Mouse (Mus musculus): ENCODE measurements around the gene Ptprn.
"Not testable (repeated sequence)": the region's sequence is repeated elsewhere in the genome, so short reads cannot be mapped to it uniquely, and the experiment has no call there.

Ptprn gene

DNA sequence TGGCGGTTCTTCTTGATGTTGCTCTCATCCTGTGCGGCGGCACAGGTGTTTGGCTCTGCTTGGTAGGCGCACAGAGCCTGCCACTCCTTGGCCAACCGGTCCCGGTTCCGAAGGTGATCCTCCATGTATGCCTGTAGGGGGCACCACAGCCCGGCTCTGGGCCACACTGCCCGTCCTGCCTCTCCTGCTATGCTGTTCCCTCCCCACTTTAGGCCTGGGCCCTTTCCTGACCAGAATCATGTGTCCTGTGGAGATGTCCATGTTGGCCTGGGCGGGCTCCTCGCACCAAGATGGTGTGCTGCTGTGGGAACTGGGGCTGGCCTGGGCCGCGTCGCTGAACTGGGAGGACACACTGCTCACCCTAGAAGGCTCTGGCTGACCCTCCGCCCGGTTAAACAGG, 11.3 kb downstream of the Ptprn start:
- DNase-seq (ENCODE audit: low spot score in 2 of 2) = no peak

GRCm38 (mm10) chr1:75252308-75252707, 12.0 kb downstream of the Ptprn start:
- no peak for DNase-seq (ENCODE audit: low spot score in 2 of 2)

- DNase-seq (ENCODE audit: low spot score in 2 of 2) = peak; percentile 74 to 78
Measured at GRCm38 (mm10) chr1:75251112-75251970, 13.0 kb downstream of the Ptprn start.

GRCm38 (mm10) chr1:75250498-75250897, 13.8 kb downstream of the Ptprn start:
- no peak for DNase-seq (ENCODE audit: low spot score in 2 of 2)

DNA sequence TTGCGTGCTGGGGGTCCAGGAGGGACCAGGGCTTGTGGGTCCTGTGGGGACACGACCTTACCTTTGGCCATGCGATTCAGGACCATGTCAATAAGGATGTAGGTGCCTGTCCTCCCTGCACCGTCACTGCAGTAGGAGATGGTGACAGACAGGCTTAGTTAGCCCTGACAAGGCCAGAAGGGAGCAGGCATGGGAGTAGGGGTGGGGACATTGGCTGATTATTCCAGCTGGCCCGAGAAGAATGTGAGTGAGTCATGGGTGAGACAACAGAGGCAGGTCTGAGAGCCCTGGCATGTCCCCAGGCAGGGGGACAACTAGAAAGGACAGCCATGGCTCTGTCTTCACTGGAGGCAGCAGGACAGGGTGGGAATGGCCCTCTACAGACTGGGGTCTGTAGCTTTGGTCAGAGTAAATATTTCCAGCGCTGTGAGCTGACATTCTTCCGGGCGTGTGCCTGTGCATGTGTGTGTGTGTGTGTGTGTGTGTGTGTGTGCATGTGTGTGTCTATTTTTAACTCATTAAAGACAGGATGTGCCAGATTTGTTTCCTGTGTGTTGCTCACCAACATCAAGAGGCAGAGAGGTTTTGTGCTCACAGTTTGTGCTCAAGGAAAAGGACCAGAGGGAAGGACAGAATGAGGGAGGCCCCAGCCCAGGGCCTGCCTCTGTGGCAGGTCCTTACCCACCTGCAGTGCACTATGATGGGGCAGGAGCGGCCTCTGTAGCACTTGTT, 16.1 kb downstream of the Ptprn start:
- DNase-seq (ENCODE audit: low spot score in 2 of 2) = no peak

- no peak for DNase-seq (ENCODE audit: low spot score in 2 of 2)
Measured at GRCm38 (mm10) chr1:75247071-75247930, 17.0 kb downstream of the Ptprn start.

DNA sequence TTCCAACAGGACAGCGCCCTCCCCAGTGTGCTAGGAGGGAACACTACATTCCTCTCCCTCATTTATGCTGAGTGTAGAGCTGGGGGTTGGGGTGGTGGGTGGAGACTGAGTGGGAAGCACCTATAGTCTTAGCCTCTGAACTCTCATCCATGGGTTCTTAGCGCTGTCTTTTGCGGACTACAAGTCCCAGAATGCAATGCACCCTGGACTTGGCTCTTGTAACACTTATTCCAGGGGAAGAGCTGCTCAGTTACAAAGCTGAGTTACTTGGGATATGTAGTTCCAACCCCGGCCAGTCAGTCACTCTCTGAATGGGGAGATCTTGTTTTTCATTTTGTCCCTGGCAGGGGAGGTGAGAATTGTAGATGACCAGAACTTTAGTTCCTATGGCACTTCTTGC, 19.5 kb downstream of the Ptprn start:
- DNase-seq (ENCODE audit: low spot score in 2 of 2) = peak; percentile 54 to 73

DNA sequence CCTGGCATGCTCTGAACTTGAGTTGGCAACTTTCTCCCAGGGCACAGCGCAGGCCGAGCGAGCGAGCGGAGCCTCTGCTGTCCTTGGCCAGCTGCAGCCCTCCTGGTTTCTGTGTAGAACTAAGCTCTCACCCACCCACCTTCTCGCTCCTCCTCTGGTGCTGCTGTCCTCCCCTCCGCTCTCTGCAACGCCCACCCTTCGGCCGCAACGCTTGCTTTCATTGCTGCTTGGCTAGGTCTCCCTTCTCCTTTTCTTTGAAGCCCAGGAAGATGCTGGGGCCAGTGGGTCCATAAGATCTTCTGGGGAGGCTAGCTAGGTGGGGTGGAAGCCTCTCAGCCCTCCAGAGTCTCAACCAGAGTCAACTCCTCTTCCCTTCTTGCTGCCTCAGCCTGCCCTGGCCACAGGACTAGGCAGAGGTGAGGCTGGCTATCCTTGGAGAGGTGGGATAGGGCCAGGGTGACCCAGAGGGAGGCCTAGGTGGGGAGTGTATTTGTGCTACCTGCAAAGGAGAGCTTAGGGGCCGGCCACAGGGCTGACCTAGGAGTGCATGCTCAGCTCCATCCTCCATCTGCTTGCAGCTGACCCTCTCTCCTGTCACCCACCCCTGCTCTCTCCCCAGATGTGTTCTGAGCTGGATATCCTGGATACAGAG, 20.0 kb downstream of the Ptprn start:
- no peak for DNase-seq (ENCODE audit: low spot score in 2 of 2)

- DNase-seq (ENCODE audit: low spot score in 2 of 2) = no peak
Measured at GRCm38 (mm10) chr1:75243411-75243810, 20.9 kb downstream of the Ptprn start.

DNA sequence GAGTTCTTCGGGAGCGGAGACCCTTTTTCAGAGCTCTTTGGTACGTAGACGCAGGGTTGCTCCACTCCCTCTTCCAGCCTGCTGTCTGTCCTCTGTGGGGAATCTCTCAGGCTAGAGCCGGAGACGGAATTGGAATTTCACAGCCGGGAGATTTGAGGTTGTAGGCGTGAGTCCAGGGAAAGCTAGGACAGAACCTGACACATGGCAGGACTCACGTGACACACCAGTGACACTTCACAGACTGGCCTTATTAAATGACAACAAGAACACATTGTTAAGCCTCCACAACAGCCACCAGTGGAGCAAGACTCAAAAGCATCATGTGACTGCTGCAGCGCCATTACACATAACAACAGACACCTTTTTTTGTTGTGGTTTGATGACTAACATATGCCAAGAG, 24.7 kb downstream of the Ptprn start:
- DNase-seq (ENCODE audit: low spot score in 2 of 2) = no peak

DNA sequence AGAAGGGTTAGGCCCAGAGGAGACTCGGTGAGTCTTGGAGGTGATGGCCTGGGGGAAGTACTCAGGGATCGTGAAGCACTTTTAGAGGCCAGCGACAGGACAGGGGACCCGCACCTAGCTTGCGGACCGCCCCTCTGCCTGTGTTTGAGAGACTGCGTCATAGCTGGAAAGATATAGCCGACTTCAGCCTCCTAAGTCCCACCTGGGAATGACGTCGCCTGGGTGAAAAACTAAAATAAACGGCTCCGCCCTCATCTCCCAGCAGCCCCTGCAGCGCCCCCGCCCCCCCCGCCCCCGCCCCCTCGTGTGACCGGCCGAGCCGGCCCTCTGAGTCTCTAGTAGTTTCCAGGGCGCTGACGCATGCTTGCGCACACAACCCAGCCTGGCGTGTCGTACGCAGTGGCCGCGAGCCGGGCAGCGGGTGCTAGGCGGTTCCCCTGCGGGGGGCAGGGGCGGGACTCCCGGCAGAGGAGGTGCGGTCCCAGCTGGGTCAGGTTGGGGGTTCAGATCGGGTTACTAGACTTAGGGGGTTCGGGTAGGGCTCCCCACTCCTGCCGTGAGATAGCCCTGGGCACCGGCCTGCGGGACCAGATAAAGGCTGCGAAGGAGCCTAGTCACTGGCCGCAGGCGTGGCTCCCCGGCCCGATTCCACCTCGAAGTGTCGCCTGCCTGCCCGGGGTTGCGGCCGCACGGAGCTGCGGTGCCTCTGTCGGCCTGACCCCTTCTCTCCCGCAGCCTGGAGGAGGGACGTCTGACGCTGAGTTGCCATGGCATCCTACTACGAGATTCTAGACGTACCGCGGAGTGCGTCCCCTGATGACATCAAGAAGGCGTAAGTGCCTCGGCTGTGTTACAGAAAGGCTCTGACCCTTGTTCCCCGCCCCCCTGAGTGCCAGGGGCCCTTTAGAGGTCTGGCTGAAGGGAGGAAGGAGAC, 27.9 kb downstream of the Ptprn start, which contains the start of gene Dnajb2:
Dnajb2 (plus strand) TSS at position 290 of the 934 bp plus-strand sequence.
- peak; percentile 82 to 83 for DNase-seq (ENCODE audit: low spot score in 2 of 2)

DNA sequence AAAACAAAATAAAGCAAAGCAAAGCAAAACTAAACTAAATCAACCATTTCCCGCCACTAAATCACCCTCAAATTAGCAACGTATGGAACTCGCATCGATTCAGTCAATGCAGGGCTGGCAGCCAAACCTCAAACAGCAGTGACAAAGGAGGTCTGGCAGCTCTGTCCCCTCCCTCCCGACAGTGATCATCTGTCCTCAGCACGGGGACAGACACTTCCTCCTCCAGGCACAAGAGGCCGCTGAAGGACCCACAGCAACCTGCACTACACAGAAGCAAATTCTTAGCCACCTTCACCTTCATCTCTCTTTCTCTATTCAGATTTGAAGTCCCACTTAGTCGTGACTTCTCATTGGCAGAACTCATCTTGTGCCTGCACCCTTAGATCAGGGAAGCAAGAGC, 29.7 kb downstream of the Ptprn start:
- peak; percentile 64 to 79 for DNase-seq (ENCODE audit: low spot score in 2 of 2)

GRCm38 (mm10) chr1:75232489-75232888, 31.8 kb downstream of the Ptprn start:
- not testable (repeated sequence) for DNase-seq (ENCODE audit: low spot score in 2 of 2)

DNA sequence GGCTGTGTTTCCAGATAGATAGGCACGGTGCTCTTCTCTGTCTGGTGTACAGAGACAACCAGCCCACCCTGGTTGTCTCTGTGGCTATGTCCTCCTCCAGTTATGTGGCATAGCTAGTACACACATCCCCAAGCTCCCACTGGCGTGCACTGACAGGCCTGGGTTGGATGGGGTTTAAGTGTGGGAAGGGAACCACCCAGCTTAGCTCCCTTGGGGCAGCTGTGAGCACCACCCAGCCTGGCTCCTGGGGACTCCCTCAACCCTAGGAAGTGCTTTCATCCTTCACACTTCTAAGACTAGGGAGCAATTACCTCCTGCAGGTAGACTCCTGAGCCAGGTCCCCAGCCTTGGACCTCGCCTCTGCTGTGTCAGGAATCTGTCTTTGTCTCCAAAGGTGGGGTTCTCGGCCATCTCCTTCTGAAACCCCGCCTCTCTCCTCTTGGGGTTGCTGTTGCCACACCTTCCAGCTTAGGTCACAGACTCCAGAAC, 32.6 kb downstream of the Ptprn start, which contains the start of gene A630095N17Rik:
A630095N17Rik (minus strand) TSS at position 439 of the 489 bp plus-strand sequence.
- no peak for DNase-seq (ENCODE audit: low spot score in 2 of 2)

DNA sequence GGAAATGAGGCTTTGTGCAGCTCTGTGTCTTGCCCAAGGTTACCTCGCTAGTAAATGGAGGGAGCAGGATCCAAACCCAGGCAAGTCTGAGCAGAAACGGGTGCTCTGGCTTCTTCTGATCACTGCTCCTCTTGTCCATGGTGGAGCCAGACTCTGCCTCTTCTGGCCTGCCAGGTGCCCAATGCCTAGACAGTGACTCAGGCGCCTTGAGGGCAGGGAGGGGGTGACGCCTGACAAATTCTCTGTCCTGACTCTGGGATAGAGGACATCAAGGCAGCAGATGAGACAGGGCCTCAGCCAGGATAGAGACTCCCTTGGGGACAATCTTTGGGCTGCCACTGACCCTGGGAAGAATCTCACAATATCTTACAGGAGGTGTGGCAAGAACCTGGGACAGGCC, 33.1 kb downstream of the Ptprn start:
- DNase-seq (ENCODE audit: low spot score in 2 of 2) = no peak

DNA sequence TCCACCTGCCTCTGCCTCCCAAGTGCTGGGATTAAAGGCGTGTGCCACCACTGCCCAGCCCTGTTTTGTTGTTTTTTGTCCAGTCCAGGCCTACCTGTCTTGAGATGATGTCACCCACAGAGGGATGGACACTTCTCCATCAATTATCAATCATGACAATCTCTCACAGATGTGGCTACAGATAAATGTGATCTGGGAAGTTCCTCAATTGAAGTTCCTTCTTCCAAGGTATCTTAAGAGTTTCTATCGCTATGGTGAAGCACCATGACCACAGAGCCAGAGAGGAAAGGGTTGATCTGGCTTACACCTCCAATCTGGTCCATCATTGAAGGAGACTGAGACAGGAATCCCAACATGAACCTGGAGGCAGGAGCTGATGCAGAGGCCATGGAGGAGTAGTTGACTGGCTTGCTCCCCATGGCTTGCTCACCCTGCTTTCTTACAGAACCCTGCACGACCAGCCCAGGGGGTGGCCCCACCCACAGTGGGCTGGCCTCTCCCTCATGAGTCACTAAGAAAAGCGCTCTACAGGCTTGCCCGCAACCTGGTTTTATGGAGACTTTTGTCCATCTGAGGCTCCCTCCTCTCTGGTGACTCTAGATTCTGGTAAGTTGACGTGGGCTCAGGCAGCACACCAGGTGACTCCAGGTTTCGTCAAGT, 33.8 kb downstream of the Ptprn start:
- DNase-seq (ENCODE audit: low spot score in 2 of 2) = no peak

DNA sequence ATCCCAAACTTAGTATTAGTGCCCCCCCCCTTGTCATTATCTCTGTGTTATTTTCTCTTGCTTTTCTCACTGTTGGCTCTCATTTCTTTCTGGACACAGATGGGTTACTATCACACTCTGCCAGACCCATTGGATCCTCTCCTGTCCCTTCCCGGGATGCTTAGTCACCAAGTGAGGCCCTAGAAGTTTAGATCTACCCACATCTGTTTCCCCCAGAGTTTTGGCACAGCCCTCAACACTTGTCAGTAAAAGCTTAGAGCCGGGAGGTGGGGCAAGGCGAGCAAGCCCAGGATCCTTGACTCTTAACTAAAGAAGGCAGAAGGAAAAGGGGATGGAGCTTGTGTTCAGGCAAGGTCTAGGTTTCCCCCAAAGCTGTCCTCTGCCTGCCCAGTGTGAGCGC, 35.1 kb downstream of the Ptprn start:
- no peak for DNase-seq (ENCODE audit: low spot score in 2 of 2)

DNA sequence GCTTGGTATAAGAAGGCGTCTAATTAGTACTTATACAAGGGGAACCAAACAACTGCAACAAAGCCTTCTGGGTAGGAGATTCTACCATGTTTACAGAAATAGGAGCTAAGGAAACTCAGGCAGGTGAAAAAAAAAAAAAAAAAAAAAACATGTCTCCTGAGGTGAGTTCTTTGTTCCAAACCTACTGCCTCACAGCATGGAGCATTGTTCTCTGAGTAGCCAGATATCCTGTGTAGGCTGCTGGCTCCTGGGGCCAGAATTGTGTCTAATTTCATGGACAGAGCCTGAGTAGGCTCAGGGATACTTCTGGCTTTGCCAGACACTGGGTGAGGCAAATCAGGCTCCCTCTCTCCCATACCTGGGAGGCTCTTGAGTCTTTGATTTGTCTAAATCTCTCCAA, 36.6 kb downstream of the Ptprn start:
- DNase-seq (ENCODE audit: low spot score in 2 of 2) = no peak

DNA sequence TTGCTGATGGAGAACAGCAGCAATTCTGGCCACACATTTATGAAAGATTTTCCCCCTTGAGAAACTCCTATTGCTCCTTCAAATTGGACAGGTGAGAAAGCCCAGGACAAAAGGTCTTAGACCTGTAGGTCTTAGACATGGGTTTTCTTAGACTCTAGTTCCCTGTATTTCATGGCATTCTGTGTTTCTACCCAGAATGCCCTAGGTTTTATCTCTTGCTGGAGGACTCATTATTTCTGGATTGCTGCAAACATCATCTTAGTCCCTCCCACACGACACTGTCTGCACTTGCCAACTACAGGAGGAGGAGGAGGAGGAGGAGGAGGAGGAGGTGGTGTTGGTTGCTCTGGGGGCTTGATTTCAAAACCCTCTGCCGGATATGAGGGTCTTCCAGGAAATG, 38.2 kb downstream of the Ptprn start:
- no peak for DNase-seq (ENCODE audit: low spot score in 2 of 2)

GRCm38 (mm10) chr1:75225473-75225872, 38.8 kb downstream of the Ptprn start:
- no peak for DNase-seq (ENCODE audit: low spot score in 2 of 2)
